ENCODE assay signal across 20 mouse cellular contexts in the genomic region with DNA sequence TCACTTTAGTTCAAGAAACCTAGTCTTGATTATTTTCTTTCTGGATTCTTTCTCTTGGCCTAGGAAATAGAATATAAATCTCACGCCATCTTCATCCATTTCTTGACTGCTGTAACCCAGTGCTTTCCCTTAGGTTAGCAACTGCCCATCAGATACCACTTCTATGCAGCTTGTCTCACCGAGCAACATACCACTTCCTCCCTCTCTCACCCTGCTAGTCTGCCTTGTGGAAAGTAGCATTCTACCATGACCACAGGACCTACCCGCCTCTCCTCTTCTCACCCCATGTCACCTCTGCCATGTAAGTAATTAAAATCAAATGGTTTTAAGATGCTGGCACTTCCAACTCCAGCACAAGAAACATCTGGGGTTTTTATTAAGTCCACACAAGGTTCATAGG.
DNase-seq lines count a peak whose midpoint lies in the region; ATAC-seq lines count a peak whose summit lies in the region.
"Had no signal": no experiment of that assay in that cellular context is flagged by ENCODE, and none has a peak within 500 bp of the region (broad histone marks: within the 10 kb centered on the region; RNA-seq: fewer than 3 reads in every experiment).

No protein-coding gene starts in this region.

- no peaks in the 10 kb centered on the region for H3K27me3 ChIP-seq in heart, embryonic 11.5 days (ENCODE audit: control insufficient read depth, insufficient read depth, low read length)
- H3K27me3 ChIP-seq: embryonic facial prominence, embryonic 15.5 days; limb, embryonic 15.5 days had no signal

- no peak overlapping the region for H3K9ac ChIP-seq in heart, embryonic 11.5 days (ENCODE audit: low read depth, low read length)
- H3K9ac ChIP-seq: embryonic facial prominence, embryonic 15.5 days; limb, embryonic 15.5 days had no signal

- intact Hi-C loops in heart, postnatal 14 days (cut with DNase I): no loop called here

- peak; percentile 15 for DNase-seq in thymus, postnatal 14 days
- DNase-seq in thymus, adult 18-20 months: no peak
- no peak for DNase-seq in right cerebral cortex, adult 18-20 months
- no peak for DNase-seq in heart, postnatal 14 days
- no peak for DNase-seq in urinary bladder, postnatal 4 days (ENCODE audit: low spot score in 2 of 2)
- DNase-seq: adrenal gland, postnatal 36 days; cerebellum, adult 8-10 months; gastrocnemius, postnatal 36 days; kidney, adult 18-20 months; kidney, postnatal 4 days; lung, postnatal 10 days; retina, postnatal 1 day had no signal

- no peak overlapping the region for H3K4me2 ChIP-seq in heart, embryonic 11.5 days
- H3K4me2 ChIP-seq: embryonic facial prominence, embryonic 15.5 days; limb, embryonic 15.5 days had no signal

- 54% methylated on average over 3 of the region's 3 CpGs for WGBS in heart, embryonic 11.5 days (ENCODE audit: insufficient replicate concordance)

- no peaks in the 10 kb centered on the region for H3K4me1 ChIP-seq in heart, embryonic 11.5 days (ENCODE audit: control insufficient read depth, insufficient read depth, low read length)
- H3K4me1 ChIP-seq: embryonic facial prominence, embryonic 15.5 days; forebrain, embryonic 10.5 days; heart, embryonic 10.5 days; limb, embryonic 15.5 days had no signal

- no peaks in the 10 kb centered on the region for H3K9me3 ChIP-seq in heart, embryonic 11.5 days (replicated peaks; ENCODE audit: control insufficient read depth, low read length)
- H3K9me3 ChIP-seq: embryonic facial prominence, embryonic 15.5 days; forebrain, embryonic 10.5 days; heart, embryonic 10.5 days; limb, embryonic 15.5 days had no signal

- ATAC-seq in activated CD4-positive, CD25-positive, alpha-beta regulatory T cell, adult 4 months: peak; percentile 80
- ATAC-seq in megakaryocyte, adult 5-6 weeks (ENCODE audit: poor library complexity, severe bottlenecking): peak; percentile 68
- ATAC-seq in heart, embryonic 11.5 days (replicated peaks; ENCODE audit: insufficient number of reproducible peaks, low FRiP score, low TSS enrichment): no peak
- ATAC-seq: hindbrain, embryonic 16.5 days had no signal

- H3K36me3 ChIP-seq in heart, embryonic 11.5 days (ENCODE audit: control insufficient read depth, insufficient read depth, low read length): no peaks in the 10 kb centered on the region
- H3K36me3 ChIP-seq: embryonic facial prominence, embryonic 15.5 days; forebrain, embryonic 10.5 days; heart, embryonic 10.5 days; limb, embryonic 15.5 days had no signal

- H3K27ac ChIP-seq in heart, embryonic 11.5 days (ENCODE audit: low read depth, low read length): no peak overlapping the region
- H3K27ac ChIP-seq: embryonic facial prominence, embryonic 15.5 days; forebrain, embryonic 10.5 days; heart, embryonic 10.5 days; limb, embryonic 15.5 days had no signal

- no peak overlapping the region for H3K4me3 ChIP-seq in heart, embryonic 11.5 days (ENCODE audit: low read depth, low read length)
- H3K4me3 ChIP-seq: embryonic facial prominence, embryonic 15.5 days; forebrain, embryonic 10.5 days; heart, embryonic 10.5 days; limb, embryonic 15.5 days had no signal
